Mouse (Mus musculus): ENCODE results near the gene Olfr370.
A peak's percentile ranks its signal among the peaks of the same experiment; 100 is the strongest.

The Olfr370 gene

GRCm38 (mm10) chr8:83575561-83576515, 40.3 kb downstream of the Olfr370 start:
- DNase-seq (ENCODE audit: low read depth in 2 of 2, low spot score in 2 of 2) = no peak

DNA sequence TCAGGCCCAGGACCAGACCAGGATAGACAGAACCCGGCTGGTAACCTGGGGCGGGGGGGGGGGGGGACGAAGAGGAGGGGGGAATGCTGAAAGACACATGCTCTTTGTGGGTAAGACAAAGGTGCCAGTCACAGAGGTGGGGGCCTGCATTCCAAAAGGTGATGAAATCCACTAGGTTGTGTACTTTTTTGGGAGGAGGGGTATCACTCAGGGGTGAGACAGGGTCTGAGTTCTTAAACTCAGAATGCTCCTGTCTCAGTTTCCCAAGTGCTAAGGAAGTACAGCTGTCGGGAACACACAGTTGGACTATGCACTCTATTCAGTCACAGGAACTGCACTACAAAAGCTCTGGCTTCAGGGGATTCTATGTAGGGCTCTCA, 40.9 kb downstream of the Olfr370 start:
- no peak for DNase-seq (ENCODE audit: low read depth in 2 of 2, low spot score in 2 of 2)

GRCm38 (mm10) chr8:83576921-83577320, 41.3 kb downstream of the Olfr370 start:
- DNase-seq (ENCODE audit: low read depth in 2 of 2, low spot score in 2 of 2) = no peak

GRCm38 (mm10) chr8:83577384-83577791, 41.8 kb downstream of the Olfr370 start:
- DNase-seq (ENCODE audit: low read depth in 2 of 2, low spot score in 2 of 2) = no peak

GRCm38 (mm10) chr8:83578131-83579055, 42.8 kb downstream of the Olfr370 start:
- no peak for DNase-seq (ENCODE audit: low read depth in 2 of 2, low spot score in 2 of 2)

DNA sequence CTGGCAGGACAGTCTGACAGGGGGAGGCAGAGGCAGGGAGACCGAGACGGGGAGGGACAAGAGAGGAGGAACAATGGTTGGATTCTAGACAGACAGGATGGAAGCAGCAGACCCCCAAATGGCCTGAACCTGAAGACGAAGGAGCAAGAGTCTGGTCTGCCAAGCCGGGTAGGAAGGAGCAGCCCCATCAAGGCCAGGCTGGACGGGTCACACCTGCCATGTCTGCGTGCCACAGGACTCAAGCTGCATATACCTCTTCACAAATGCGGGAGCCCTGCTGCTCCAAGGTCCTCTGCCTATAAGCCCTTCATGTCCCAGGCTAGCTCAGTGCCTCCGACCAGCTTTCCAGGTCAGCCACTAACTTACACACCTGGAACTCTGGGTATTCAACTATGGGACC, 44.1 kb downstream of the Olfr370 start:
- DNase-seq (ENCODE audit: low read depth in 2 of 2, low spot score in 2 of 2) = no peak

DNA sequence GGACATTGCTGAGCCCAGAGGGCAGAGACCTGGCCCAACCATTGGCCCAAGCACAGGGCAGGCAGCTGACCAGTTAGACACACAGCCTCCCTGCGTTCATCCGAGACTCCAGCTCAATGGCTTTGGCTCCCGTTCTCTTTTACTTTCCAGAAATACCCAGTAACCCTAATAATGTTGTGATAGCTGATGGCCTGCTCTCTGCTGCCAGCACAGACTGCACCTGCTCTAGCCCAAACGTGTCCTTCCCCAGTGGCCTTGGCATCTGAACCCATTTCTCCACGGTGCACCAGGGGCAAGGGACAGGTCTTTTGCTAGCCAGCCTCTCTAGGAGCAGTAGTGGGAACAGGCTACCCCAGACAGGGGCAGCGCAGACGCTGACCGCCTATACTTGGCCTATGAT, 45.2 kb downstream of the Olfr370 start:
- DNase-seq (ENCODE audit: low read depth in 2 of 2, low spot score in 2 of 2) = no peak

GRCm38 (mm10) chr8:83582226-83582625, 46.6 kb downstream of the Olfr370 start:
- no peak for DNase-seq (ENCODE audit: low read depth in 2 of 2, low spot score in 2 of 2)

DNA sequence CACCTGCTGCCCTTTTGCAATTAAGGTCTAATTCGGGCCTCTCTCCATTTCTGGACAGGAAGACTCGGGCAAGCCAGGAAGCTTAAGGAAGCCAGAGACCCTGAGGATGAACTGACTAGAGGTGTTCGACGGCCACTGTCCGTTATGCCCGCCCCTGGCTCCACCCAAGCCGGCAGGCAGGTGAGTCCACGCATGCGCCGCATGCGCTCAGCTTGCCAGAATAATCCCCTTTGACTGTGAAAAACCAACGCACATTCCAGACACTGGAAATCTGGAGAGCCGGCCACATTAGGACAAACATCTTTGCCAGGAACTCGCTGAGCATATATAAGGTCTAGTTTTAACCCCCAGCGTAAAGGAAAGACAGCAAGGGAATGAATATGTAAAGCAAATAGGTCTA, 47.7 kb downstream of the Olfr370 start:
- no peak for DNase-seq (ENCODE audit: low read depth in 2 of 2, low spot score in 2 of 2)

DNA sequence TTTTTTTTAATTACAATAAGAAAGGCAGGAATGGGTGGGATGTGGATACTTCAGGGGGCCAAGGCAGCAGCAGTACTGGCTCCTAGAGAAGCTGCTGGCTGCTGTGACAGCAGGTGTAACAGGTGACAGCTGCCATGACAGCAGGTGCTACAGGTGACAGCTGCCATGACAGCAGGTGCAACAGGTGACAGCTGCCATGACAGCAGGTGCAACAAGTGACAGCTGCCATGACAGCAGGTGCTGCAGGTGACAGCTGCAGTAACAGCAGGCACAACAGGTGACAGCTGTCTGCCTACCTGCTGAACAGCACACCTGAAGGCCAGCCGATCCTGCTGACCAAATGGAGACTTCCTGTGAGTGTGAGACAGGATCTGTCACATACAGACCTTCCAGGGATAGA, 49.2 kb downstream of the Olfr370 start:
- no peak for DNase-seq (ENCODE audit: low read depth in 2 of 2, low spot score in 2 of 2)

- no peak for DNase-seq (ENCODE audit: low read depth in 2 of 2, low spot score in 2 of 2)
These were observed 49.8 kb downstream of the Olfr370 start for GRCm38 (mm10) chr8:83585333-83585732.

- DNase-seq (ENCODE audit: low read depth in 2 of 2, low spot score in 2 of 2) = no peak
These were observed 52.1 kb downstream of the Olfr370 start for GRCm38 (mm10) chr8:83587644-83588043.

- DNase-seq (ENCODE audit: low read depth in 2 of 2, low spot score in 2 of 2) = no peak
These were observed 53.3 kb downstream of the Olfr370 start for GRCm38 (mm10) chr8:83588886-83589285.

- DNase-seq (ENCODE audit: low read depth in 2 of 2, low spot score in 2 of 2) = no peak
These were observed 55.0 kb downstream of the Olfr370 start for GRCm38 (mm10) chr8:83590488-83591023.

GRCm38 (mm10) chr8:83592682-83593081, 57.1 kb downstream of the Olfr370 start:
- no peak for DNase-seq (ENCODE audit: low read depth in 2 of 2, low spot score in 2 of 2)

DNA sequence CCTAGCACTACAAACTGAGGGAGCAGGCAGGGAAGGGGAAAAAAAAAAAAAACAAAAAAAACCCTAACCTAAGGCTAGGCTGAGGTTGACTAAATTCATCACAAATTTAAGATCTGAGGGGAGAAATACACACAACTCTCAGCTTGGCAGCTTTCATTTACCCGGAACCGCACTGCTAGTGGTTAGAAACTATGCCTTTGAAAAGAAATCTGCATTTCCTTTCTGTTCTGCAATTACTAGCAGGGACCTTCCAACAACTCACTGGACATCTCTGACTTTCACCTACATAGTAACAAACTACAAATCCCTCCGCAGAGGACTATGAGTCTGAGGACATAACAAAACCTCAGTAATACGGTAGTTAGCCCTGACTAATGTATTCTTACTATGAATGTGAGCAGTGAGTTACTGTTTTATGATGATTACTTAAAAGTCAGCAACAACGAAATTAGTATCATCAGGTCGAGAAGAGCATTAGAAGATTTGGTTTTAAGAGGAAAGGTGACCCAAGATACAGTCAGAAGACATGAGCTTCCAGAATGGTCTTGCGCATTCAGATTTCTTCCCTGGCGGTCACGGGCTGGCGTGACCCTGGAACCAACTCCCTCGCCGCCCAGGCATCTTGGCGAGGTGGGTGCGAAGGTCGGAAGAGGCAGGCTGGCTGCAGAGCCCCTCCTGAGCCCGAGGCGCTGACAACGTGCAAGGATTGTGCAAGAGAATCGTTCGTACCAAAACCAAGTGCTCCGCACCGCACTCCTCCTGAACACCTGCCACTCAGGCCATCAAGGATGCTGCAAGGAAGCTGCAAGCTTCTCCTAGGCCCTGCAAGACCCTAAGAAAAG, 58.0 kb downstream of the Olfr370 start:
- no peak for DNase-seq (ENCODE audit: low read depth in 2 of 2, low spot score in 2 of 2)

DNA sequence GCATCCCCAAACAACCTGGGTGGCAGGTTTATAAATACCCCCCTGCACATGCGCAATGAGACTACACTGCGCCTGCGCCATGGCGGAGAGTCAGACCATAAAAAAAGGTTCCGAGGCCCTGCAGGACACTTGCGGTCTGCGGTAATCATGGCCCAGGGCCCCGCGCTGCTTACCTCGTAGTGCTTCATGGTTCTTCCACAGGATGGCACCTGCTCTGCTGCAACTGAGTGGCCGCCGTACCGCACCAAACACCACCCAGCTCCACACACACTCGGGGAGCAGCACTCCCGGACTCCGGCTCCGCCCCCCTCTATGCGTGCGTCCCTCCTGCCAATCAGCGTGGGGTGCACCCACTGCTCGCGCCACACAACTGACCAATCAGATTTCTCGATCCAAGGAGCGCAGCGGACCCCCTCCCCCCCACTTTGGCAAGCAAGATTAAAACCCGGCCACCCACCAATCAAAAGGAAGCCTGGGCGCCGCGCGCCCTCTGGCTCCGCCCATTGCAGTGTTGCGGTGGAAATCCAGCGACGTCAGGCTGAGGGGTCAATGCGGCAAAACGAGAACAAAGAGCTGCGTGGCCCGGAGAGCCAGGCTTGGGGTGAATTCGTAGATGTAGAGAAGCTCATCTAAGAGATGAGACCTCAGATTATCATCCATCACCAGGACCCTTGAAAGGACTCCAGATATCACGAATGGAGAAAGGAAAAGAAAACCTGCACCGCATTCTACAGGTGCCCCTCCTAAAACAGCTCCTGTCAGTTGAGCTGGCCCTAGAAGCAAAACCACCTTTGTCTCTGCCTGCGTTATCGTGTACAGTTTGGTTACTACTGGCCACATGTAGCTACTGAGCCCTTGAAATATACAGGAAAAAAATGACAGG, 58.8 kb downstream of the Olfr370 start:
- DNase-seq (ENCODE audit: low read depth in 2 of 2, low spot score in 2 of 2) = peak; percentile 84 to 87
